9 mouse cellular contexts compared by ENCODE assay signal in the genomic region with DNA sequence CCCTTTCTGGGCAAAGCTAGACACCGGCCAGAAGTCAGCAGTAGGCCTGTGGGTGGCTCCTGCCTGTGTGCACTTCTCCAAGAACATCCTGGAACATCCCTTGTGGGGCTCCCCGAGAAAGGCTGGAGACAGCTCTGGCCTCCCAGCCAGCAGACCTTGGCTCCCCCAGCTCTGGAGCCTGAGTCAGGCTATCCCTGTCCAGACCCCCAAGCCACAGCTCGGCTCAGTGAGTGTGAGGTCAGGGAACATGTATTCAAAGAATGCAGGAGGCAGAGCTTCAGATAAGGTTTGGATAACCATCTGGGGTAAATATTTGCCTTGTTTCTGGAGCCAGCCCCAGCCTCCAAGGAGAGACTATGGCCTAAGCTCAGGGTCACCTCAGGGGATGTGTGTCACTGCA.
DNase-seq lines count a peak whose midpoint lies in the region; ATAC-seq and TF ChIP-seq lines count a peak whose summit lies in the region.
"Had no signal": no experiment of that assay in that cellular context is flagged by ENCODE, and none has a peak within 500 bp of the region (broad histone marks: within the 10 kb centered on the region; RNA-seq: fewer than 3 reads in every experiment).

No protein-coding gene starts in this region.

- no peak for TF ChIP-seq CTCF in kidney, postnatal 0 days (IDR thresholded peaks at IDR 0.05; ENCODE audit: low read depth)

- no peaks in the 10 kb centered on the region for H3K9me3 ChIP-seq in kidney, postnatal 0 days (replicated peaks; ENCODE audit: low read length)
- H3K9me3 ChIP-seq in limb, embryonic 14.5 days (ENCODE audit: control insufficient read depth, low read length), result no peaks in the 10 kb centered on the region

- DNase-seq in adrenal gland, postnatal 14 days, result peak; percentile 62
- DNase-seq in adrenal gland, postnatal 25 days, result no peak
- DNase-seq in kidney, postnatal 0 days (ENCODE audit: low spot score), result peak; percentile 58
- no peak for DNase-seq in kidney, adult 8-10 months
- no peak for DNase-seq in limb, embryonic 14.5 days (ENCODE audit: low spot score)
- DNase-seq in lung, postnatal 4 days, result peak; percentile 55 to 71
- no peak for DNase-seq in spleen, postnatal 14 days (ENCODE audit: low spot score in 2 of 2)

- H3K27me3 ChIP-seq in kidney, postnatal 0 days (ENCODE audit: insufficient read depth, low read length), result no peaks in the 10 kb centered on the region
- no peaks in the 10 kb centered on the region for H3K27me3 ChIP-seq in limb, embryonic 14.5 days (ENCODE audit: control insufficient read depth, insufficient read depth, low read length)

- TF ChIP-seq POLR2A in limb, embryonic 14.5 days (IDR thresholded peaks at IDR 0.05; ENCODE audit: borderline replicate concordance, extremely low read depth, insufficient read depth, insufficient read length), result no peak

- H3K36me3 ChIP-seq in kidney, postnatal 0 days (ENCODE audit: insufficient read depth, low read length), result peaks cover 21% of the 10 kb centered on the region; the same call in 1 of the 2 replicates
- H3K36me3 ChIP-seq in limb, embryonic 14.5 days (ENCODE audit: control insufficient read depth, insufficient read depth, low read length), result peaks cover 63% of the 10 kb centered on the region

- peak overlapping the region; percentile 50; the same call in 1 of the 2 replicates for H3K27ac ChIP-seq in kidney, postnatal 0 days
- H3K27ac ChIP-seq in limb, embryonic 14.5 days (replicated peaks; ENCODE audit: low read depth, low read length), result 0 out of 2 replicates have a peak overlapping the region, but pooled peaks have one; percentile 5

- H3K9ac ChIP-seq in kidney, postnatal 0 days (ENCODE audit: low read depth, low read length), result no peak overlapping the region
- no peak overlapping the region for H3K9ac ChIP-seq in limb, embryonic 14.5 days (ENCODE audit: low read depth, low read length, severe bottlenecking)

- peaks cover 25% of the 10 kb centered on the region for H3K4me1 ChIP-seq in kidney, postnatal 0 days (replicated peaks; ENCODE audit: insufficient read depth, low read length)
- peaks cover 24% of the 10 kb centered on the region for H3K4me1 ChIP-seq in limb, embryonic 14.5 days (ENCODE audit: control insufficient read depth, insufficient read depth, low read length)

- 0 out of 2 replicates have a peak, but pooled peaks have one; percentile 27 for ATAC-seq in kidney, postnatal 0 days (replicated peaks; ENCODE audit: low FRiP score, low read depth)
- ATAC-seq in limb, embryonic 14.5 days (ENCODE audit: low FRiP score, low read depth), result 0 out of 2 replicates have a peak, but pooled peaks have one; percentile 14
- no peak for ATAC-seq in erythroid progenitor cell, adult 5-6 weeks (replicated peaks; ENCODE audit: low FRiP score, poor library complexity, severe bottlenecking)
- ATAC-seq: activated CD4-positive, CD25-positive, alpha-beta regulatory T cell, adult 4 months had no signal

- 40% methylated on average over 3 of the region's 3 CpGs for WGBS in kidney, postnatal 0 days
- WGBS in limb, embryonic 14.5 days, result 63% methylated on average over 3 of the region's 3 CpGs

- no peak overlapping the region for H3K4me3 ChIP-seq in kidney, postnatal 0 days (replicated peaks; ENCODE audit: low read depth, low read length)
- no peak overlapping the region for H3K4me3 ChIP-seq in limb, embryonic 14.5 days (replicated peaks; ENCODE audit: low read length)

- H3K4me2 ChIP-seq in kidney, postnatal 0 days (ENCODE audit: low read length), result no peak overlapping the region
- H3K4me2 ChIP-seq in limb, embryonic 14.5 days (replicated peaks; ENCODE audit: low read depth, low read length, severe bottlenecking), result no peak overlapping the region

Comparison
In these comparisons a context has a peak if more than half of its experiments do, and no peak if none do; other contexts are left out.
1. DNase-seq: peak in adrenal gland, postnatal 14 days (single experiment), kidney, postnatal 0 days (single experiment) and lung, postnatal 4 days (2 of 2); none in adrenal gland, postnatal 25 days (single experiment), kidney, adult 8-10 months (0 of 2), limb, embryonic 14.5 days (single experiment) and spleen, postnatal 14 days (0 of 2).